Mouse (Mus musculus) limb, embryonic 11.5 days (tissue): ENCODE data around the gene Robo4. TPM values are rescaled to one million over a fixed set of nuclear protein-coding genes. Genes with fewer than 3 reads are reported as not detected.

ENCODE experiments used
- ATAC-seq: fragments of 200-750 bp; cut with Nextera tagmentation; 2 replicates; pipeline ENCODE4 v1.8.0; 2017; ENCODE audit warnings: low read depth; ENCODE audit not compliant: insufficient number of reproducible peaks, low FRiP score, low TSS enrichment
- DNase-seq: peaks from one replicate; pipeline ENCODE4 v3.0.0-alpha.2; 2015; ENCODE audit warnings: low spot score
- H3K27ac ChIP-seq: fragments of 300-500 bp; sonication (generic); replicated peaks from 2 replicates; pipeline ENCODE4 v1.5.1; 2014; ENCODE audit warnings: low read depth, mild to moderate bottlenecking, low read length
- H3K27me3 ChIP-seq: fragments of 300-500 bp; sonication (generic); 2 replicates; pipeline ENCODE4 v1.6.1; 2014; ENCODE audit warnings: mild to moderate bottlenecking, low read length, mixed read lengths; ENCODE audit not compliant: control insufficient read depth, insufficient read depth
- H3K36me3 ChIP-seq: fragments of 300-500 bp; sonication (generic); 2 replicates; pipeline ENCODE4 v1.6.1; 2014; ENCODE audit warnings: mild to moderate bottlenecking, low read length, moderate library complexity, mixed read lengths; ENCODE audit not compliant: control insufficient read depth, insufficient read depth
- H3K4me1 ChIP-seq: fragments of 300-500 bp; sonication (generic); 2 replicates; pipeline ENCODE4 v1.6.1; 2014; ENCODE audit warnings: low read length, mixed read lengths; ENCODE audit not compliant: control insufficient read depth, insufficient read depth
- H3K4me2 ChIP-seq: fragments of 300-500 bp; sonication (generic); 2 replicates; pipeline ENCODE4 v1.6.1; 2014; ENCODE audit warnings: low read depth, mild to moderate bottlenecking, moderate library complexity; ENCODE audit not compliant: severe bottlenecking
- H3K4me3 ChIP-seq: fragments of 300-500 bp; sonication (generic); 2 replicates; pipeline ENCODE4 v1.5.1; 2014; ENCODE audit warnings: low read depth, low read length
- H3K9ac ChIP-seq: fragments of 300-500 bp; sonication (generic); 2 replicates; pipeline ENCODE4 v1.6.1; 2014; ENCODE audit warnings: mild to moderate bottlenecking, low read length
- H3K9me3 ChIP-seq: fragments of 300-500 bp; sonication (generic); 2 replicates; pipeline ENCODE4 v1.6.1; 2016; ENCODE audit warnings: low read length; ENCODE audit not compliant: control insufficient read depth
- WGBS: fragments of 180-500 bp; shearing (Covaris S2); extraction: QIAGEN DNeasy Blood & Tissue Kit; methylation state at CpG from one replicate; pipeline ENCODE4 v1.1.7; 2014; 5-methylcytosine and 5-hydroxymethylcytosine counted together
- polyA plus RNA-seq: library from polyadenylated mRNA; unstranded; fragments of >200 nt; fragmentation: Nextera tagmentation; extraction: Ambion mirVana; gene quantifications from 2 replicates; pipeline ENCODE4 v1.2.1, GENCODE M21; 2014

The Robo4 gene
- polyA plus RNA-seq, 1 experiment from 2014 or later, result 9.0 TPM

GRCm38 (mm10) chr9:37460043-37460960, 58.6 kb downstream of the Robo4 start:
- ATAC-seq (peak; percentile 15; the same call in 1 of the 2 replicates), DNase-seq (peak; percentile 55)
- Histone ChIP-seq H3K9me3 (no peaks in the 10 kb centered on the region), H3K4me1 (peaks cover 16% of the 10 kb centered on the region), H3K36me3 (no peaks in the 10 kb centered on the region), H3K4me2 (peak overlapping the region; percentile 92), H3K4me3 (peak overlapping the region; percentile 46), H3K27me3 (peaks cover 71% of the 10 kb centered on the region), H3K27ac (no peak overlapping the region), H3K9ac (peak overlapping the region; percentile 27; the same call in 1 of the 2 replicates)
- WGBS, result under 1% methylated on average over 75 of the region's 81 CpGs

- Histone ChIP-seq H3K36me3 (no peaks in the 10 kb centered on the region), H3K4me3 (peak overlapping the region; percentile 46), H3K4me1 (peaks cover 14% of the 10 kb centered on the region), H3K27ac (no peak overlapping the region), H3K9me3 (no peaks in the 10 kb centered on the region), H3K4me2 (peak overlapping the region; percentile 92; the same call in 1 of the 2 replicates), H3K9ac (no peak overlapping the region), H3K27me3 (peaks cover 66% of the 10 kb centered on the region)
- ATAC-seq, result no peak
- no peak for DNase-seq
- WGBS, result 7% methylated on average over 5 of the region's 5 CpGs
These were observed 59.3 kb downstream of the Robo4 start for GRCm38 (mm10) chr9:37460961-37461340.

- no peak overlapping the region for H3K27ac ChIP-seq
- H3K4me3 ChIP-seq, result no peak overlapping the region
- 9% methylated on average over 3 of the region's 3 CpGs for WGBS
- H3K27me3 ChIP-seq, result peaks cover 60% of the 10 kb centered on the region
- no peaks in the 10 kb centered on the region for H3K36me3 ChIP-seq
- no peak overlapping the region for H3K4me2 ChIP-seq
- ATAC-seq (no peak), DNase-seq (peak; percentile 23)
- no peak overlapping the region for H3K9ac ChIP-seq
- no peaks in the 10 kb centered on the region for H3K9me3 ChIP-seq
- peaks cover 13% of the 10 kb centered on the region for H3K4me1 ChIP-seq
These were observed 59.9 kb downstream of the Robo4 start for GRCm38 (mm10) chr9:37461571-37461970.

- 14% methylated on average over 7 of the region's 7 CpGs for WGBS
- Histone ChIP-seq H3K27ac (no peak overlapping the region), H3K36me3 (no peaks in the 10 kb centered on the region), H3K4me3 (no peak overlapping the region), H3K27me3 (peaks cover 48% of the 10 kb centered on the region), H3K9me3 (no peaks in the 10 kb centered on the region), H3K9ac (no peak overlapping the region), H3K4me2 (no peak overlapping the region), H3K4me1 (peaks cover 9% of the 10 kb centered on the region)
- peak; percentile 42 for DNase-seq
- no peak for ATAC-seq
These were observed 61.1 kb downstream of the Robo4 start for GRCm38 (mm10) chr9:37462764-37463163.

Other genes with a start within 250 kb of the Robo4 start
- 11.4 and 11.5 TPM in 2 replicates for gene Tmem218, start 193.7 kb upstream of the Robo4 start, polyA plus RNA-seq
- gene Slc37a2, start 146.2 kb upstream of the Robo4 start, polyA plus RNA-seq, result 1.1 and 1.4 TPM in 2 replicates
- gene Ccdc15, start 53.5 kb upstream of the Robo4 start, polyA plus RNA-seq, result 6.1 and 6.6 TPM in 2 replicates
- 0.07 TPM in 1 of 2 replicates, not detected in the other for gene Hepacam, start 34.5 kb upstream of the Robo4 start, polyA plus RNA-seq
- gene Robo3, start 31.3 kb downstream of the Robo4 start, polyA plus RNA-seq, result 0.16 and 0.33 TPM in 2 replicates
- gene Msantd2, start 87.4 kb downstream of the Robo4 start, polyA plus RNA-seq, result 34.1 and 35.6 TPM in 2 replicates
- 27.4 and 30.4 TPM in 2 replicates for gene Esam, start 126.2 kb downstream of the Robo4 start, polyA plus RNA-seq
- 0.55 and 0.87 TPM in 2 replicates for gene Vsig2, start 137.4 kb downstream of the Robo4 start, polyA plus RNA-seq
- gene Nrgn, start 151.0 kb downstream of the Robo4 start, polyA plus RNA-seq, result 1.7 and 2.6 TPM in 2 replicates
- 5.0 and 7.2 TPM in 2 replicates for gene Siae, start 153.8 kb downstream of the Robo4 start, polyA plus RNA-seq
- 5.4 and 7.2 TPM in 2 replicates for gene Spa17, start 211.8 kb downstream of the Robo4 start, polyA plus RNA-seq